Mouse (Mus musculus) kidney, embryonic 16.5 days (tissue): ENCODE data around the gene Gm45808. TPM values are rescaled to one million over a fixed set of nuclear protein-coding genes. Genes with fewer than 3 reads are reported as not detected.
"Not testable (repeated sequence)": the region's sequence is repeated elsewhere in the genome, so short reads cannot be mapped to it uniquely, and the experiment has no call there.

Experiments used
- ATAC-seq: fragments of 200-750 bp; cut with Nextera tagmentation; 2 replicates; pipeline ENCODE4 v1.8.0; 2017; ENCODE audit warnings: moderate TSS enrichment; ENCODE audit not compliant: low FRiP score, low TSS enrichment
- H3K27ac ChIP-seq: fragments of 300-500 bp; sonication (generic); 2 replicates; pipeline ENCODE4 v1.5.1; 2014; ENCODE audit warnings: low read length
- H3K27me3 ChIP-seq: fragments of 300-500 bp; sonication (generic); 2 replicates; pipeline ENCODE4 v1.6.1; 2014; ENCODE audit warnings: low read length, control low read depth, mixed read lengths; ENCODE audit not compliant: insufficient read depth
- H3K36me3 ChIP-seq: fragments of 300-500 bp; sonication (generic); 2 replicates; pipeline ENCODE4 v1.6.1; 2014; ENCODE audit warnings: low read length, control low read depth, mixed read lengths; ENCODE audit not compliant: insufficient read depth
- H3K4me1 ChIP-seq: fragments of 300-500 bp; sonication (generic); 2 replicates; pipeline ENCODE4 v1.6.1; 2014; ENCODE audit warnings: low read length, control low read depth, mixed read lengths; ENCODE audit not compliant: insufficient read depth
- H3K4me2 ChIP-seq: fragments of 300-500 bp; sonication (generic); replicated peaks from 2 replicates; pipeline ENCODE4 v1.6.1; 2014; ENCODE audit warnings: low read depth, low read length
- H3K4me3 ChIP-seq: fragments of 300-500 bp; sonication (generic); 2 replicates; pipeline ENCODE4 v1.5.1; 2014; ENCODE audit warnings: mild to moderate bottlenecking, low read length
- H3K9ac ChIP-seq: fragments of 300-500 bp; sonication (generic); replicated peaks from 2 replicates; pipeline ENCODE4 v1.6.1; 2014; ENCODE audit warnings: low read length
- H3K9me3 ChIP-seq: fragments of 300-500 bp; sonication (generic); 2 replicates; pipeline ENCODE4 v1.6.1; 2016; ENCODE audit warnings: low read length, control low read depth
- WGBS: fragments of 180-500 bp; shearing (Covaris S2); extraction: QIAGEN DNeasy Blood & Tissue Kit; methylation state at CpG from one replicate; pipeline ENCODE4 v1.1.7; 2014; 5-methylcytosine and 5-hydroxymethylcytosine counted together
- polyA plus RNA-seq: library from polyadenylated mRNA; unstranded; fragments of >200 nt; fragmentation: Nextera tagmentation; extraction: Ambion mirVana; gene quantifications from 2 replicates; pipeline ENCODE4 v1.2.1, GENCODE M21; 2015

The Gm45808 gene
- polyA plus RNA-seq, 1 experiment from 2014 or later, result not detected

DNA sequence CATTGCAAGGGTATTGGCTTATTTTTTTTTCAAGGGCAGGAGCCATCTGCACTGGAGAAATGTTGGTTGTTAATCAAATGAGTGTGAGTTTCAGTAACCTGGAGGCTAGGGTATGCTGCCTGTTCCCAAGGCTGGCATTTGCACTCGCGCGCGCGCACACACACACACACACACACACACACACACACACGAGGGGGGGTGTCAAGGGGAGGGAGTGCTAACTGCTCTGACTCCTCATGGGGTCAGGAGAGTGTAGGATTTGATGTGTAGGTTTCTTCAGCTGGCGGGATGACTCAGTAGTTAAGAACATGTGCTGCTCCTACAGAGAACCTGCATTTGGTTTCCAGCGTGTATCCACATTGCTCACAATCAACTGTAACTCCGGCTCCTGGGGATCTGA is 4.2 kb upstream of the Gm45808 start:
- Histone ChIP-seq H3K9me3 (no peaks in the 10 kb centered on the region), H3K27me3 (no peaks in the 10 kb centered on the region), H3K4me2 (peak overlapping the region; percentile 36; the same call in 1 of the 2 replicates), H3K27ac (peak overlapping the region; percentile 44; the same call in 1 of the 2 replicates), H3K9ac (peak overlapping the region; percentile 40), H3K4me3 (no peak overlapping the region), H3K4me1 (peaks cover 26% of the 10 kb centered on the region), H3K36me3 (peaks cover 34% of the 10 kb centered on the region)
- WGBS, result 25% methylated on average over 9 of the region's 9 CpGs
- ATAC-seq, result 0 out of 2 replicates have a peak, but pooled peaks have one; percentile 10

DNA sequence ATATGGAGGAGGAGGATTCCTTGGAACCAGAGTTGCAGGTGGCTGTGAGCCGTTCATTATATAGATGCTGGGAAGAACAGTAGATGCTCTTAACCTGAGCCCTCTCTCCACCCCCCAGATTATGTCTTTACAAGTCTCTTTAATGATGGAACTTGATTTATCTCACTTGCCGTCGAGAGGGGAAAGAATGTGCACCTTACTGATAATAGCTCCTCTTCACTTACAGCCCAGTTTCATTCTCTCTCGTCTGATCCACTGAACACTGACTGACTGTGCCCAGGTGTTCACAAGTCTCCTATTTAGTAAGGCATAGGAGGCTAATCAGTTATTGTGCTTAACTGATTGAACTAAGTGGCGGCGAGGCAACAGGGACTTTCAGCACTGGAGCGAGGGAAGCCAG is 3.0 kb upstream of the Gm45808 start:
- no peak overlapping the region for H3K9ac ChIP-seq
- 52% methylated on average over 7 of the region's 7 CpGs for WGBS
- peaks cover 26% of the 10 kb centered on the region for H3K4me1 ChIP-seq
- peaks cover 24% of the 10 kb centered on the region for H3K36me3 ChIP-seq
- H3K9me3 ChIP-seq, result no peaks in the 10 kb centered on the region
- no peak overlapping the region for H3K4me3 ChIP-seq
- H3K27me3 ChIP-seq, result no peaks in the 10 kb centered on the region
- ATAC-seq, result no peak
- H3K27ac ChIP-seq, result no peak overlapping the region
- H3K4me2 ChIP-seq, result no peak overlapping the region

DNA sequence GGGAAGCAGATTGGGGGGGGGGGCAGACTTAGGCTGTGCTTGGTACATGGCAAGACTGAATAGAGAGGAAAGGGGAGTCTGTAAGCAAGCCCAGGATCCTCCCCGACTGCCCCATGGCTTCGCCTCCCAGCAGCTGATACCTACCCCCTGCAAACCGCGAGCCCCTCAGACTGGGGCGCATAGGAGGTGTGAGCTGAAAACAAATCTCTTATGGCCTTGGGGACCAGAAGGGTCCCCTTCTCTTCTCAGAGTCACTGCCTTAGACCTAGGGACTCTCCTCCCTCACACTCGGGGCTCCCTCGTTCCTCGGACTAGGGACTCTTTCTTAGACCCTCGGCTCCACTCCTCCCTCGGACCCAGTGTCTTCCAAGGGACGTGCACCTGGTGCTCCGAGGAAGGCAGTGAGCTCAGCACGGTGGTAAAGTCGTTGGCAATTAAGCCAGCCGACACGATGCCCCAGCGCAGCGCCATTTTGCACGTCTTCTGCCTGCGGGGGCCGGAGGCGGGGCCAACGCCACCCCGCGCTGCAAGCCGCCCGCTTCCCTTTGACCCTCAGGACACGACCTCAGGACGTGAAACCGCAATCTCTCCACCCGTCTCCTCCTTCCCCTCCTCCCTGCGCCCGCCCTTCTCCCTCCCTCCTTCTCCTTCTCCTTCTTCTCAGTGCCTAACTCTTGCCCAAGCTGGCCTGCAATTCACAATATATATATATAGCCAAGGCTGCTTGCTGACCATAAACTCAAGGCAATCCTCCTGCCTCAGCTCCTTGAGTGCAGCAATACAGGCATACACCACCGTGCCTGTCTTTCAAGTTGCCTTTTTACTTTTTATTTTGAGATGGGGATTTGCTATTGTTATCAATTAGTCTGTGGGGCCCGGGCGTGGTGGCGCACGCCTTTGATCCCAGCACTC is 1.9 kb upstream of the Gm45808 start, which contains the start of gene Dhdh:
Gene Dhdh, minus strand, starts transcription at position 513 of the 912 bp plus-strand sequence.
- H3K9me3 ChIP-seq, result no peaks in the 10 kb centered on the region
- peak within 1 kb of the TSS; percentile 53 for H3K4me3 ChIP-seq
- H3K36me3 ChIP-seq, result peaks cover 14% of the 10 kb centered on the region
- peak within 1 kb of the TSS; percentile 73 for H3K27ac ChIP-seq
- peak; percentile 49 for ATAC-seq
- H3K4me2 ChIP-seq, result peak within 1 kb of the TSS; percentile 67
- peaks cover 26% of the 10 kb centered on the region for H3K4me1 ChIP-seq
- no peaks in the 10 kb centered on the region for H3K27me3 ChIP-seq
- WGBS, result 10% methylated on average over 38 of the region's 38 CpGs
- H3K9ac ChIP-seq, result peak within 1 kb of the TSS; percentile 74

DNA sequence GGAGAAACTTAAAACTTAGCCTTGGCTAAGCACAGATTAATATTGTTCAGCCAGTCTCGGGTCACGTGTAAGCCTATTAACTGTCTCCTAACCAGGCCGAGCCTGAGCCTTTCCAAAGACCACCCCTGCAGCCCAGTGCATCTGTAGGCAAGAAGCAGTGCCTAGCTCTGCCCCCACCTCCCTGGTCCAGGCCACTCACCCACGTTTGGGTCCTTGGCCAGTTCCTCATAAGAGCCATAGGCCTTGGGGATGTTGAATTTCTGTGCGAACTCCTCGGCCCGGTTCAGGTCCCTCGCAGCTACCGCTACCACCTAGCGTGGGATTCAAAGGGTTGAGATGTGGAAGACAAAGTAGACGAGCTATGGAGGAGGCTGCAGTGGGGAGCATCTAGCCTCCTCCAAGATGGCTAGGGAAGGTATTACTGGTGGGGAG is 1.3 kb upstream of the Gm45808 start:
- Histone ChIP-seq H3K27me3 (no peaks in the 10 kb centered on the region), H3K4me3 (peak overlapping the region; percentile 53), H3K9me3 (no peaks in the 10 kb centered on the region), H3K4me2 (peak overlapping the region; percentile 67), H3K4me1 (peaks cover 26% of the 10 kb centered on the region), H3K27ac (no peak overlapping the region), H3K9ac (peak overlapping the region; percentile 74), H3K36me3 (peaks cover 7% of the 10 kb centered on the region; the same call in 1 of the 2 replicates)
- 38% methylated on average over 11 of the region's 11 CpGs for WGBS
- peak; percentile 28; the same call in 1 of the 2 replicates for ATAC-seq

DNA sequence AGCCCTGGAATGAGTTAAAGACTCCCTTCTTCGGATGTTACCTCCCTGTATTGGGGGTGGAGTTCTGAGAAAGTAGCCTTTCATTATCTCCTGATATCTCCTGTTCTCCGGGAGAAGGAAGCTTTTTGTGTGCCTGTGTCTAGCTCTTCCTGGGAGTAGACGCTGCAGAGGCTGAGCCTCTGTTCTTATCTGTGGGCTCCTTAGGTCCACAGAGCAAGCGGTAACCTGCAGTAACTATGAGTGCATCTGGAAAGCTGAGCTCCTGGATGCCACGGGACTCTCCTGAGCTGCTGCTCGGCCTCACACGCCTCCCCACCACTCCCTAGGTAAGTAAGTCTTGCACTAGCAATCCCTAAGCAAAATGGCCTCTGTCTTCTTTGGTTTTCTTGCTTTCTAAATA is 453 bp downstream of the Gm45808 start:
- no peaks in the 10 kb centered on the region for H3K27me3 ChIP-seq
- peaks cover 21% of the 10 kb centered on the region for H3K4me1 ChIP-seq
- H3K9me3 ChIP-seq, result no peaks in the 10 kb centered on the region
- H3K27ac ChIP-seq, result no peak overlapping the region
- 65% methylated on average over 7 of the region's 7 CpGs for WGBS
- no peak overlapping the region for H3K4me2 ChIP-seq
- ATAC-seq, result no peak
- no peak overlapping the region for H3K4me3 ChIP-seq
- H3K36me3 ChIP-seq, result no peaks in the 10 kb centered on the region
- no peak overlapping the region for H3K9ac ChIP-seq

DNA sequence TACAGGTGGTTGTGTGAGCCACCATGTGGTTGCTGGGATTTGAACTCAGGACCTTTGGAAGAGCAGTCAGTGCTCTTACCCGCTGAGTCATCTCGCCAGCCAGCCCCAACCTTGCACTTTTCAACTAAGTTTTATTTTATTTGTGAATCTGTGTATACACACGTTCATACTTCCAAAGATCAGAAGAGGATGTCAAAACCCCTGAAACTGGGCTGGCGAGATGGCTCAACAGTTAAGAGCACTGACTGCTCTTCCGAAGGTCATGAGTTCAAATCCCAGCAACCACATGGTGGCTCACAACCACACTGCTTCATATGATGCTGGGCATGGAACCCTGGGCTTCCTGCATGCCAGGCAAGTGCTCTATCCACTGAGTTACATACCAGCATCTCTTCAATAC is 1.6 kb downstream of the Gm45808 start:
- WGBS, result 91% methylated on average over 5 of the region's 5 CpGs
- not testable (repeated sequence) for H3K4me3 ChIP-seq, H3K36me3 ChIP-seq, H3K27me3 ChIP-seq, H3K4me2 ChIP-seq, ATAC-seq, H3K27ac ChIP-seq, H3K9ac ChIP-seq, H3K9me3 ChIP-seq
- H3K4me1 ChIP-seq, result peaks cover 12% of the 10 kb centered on the region

DNA sequence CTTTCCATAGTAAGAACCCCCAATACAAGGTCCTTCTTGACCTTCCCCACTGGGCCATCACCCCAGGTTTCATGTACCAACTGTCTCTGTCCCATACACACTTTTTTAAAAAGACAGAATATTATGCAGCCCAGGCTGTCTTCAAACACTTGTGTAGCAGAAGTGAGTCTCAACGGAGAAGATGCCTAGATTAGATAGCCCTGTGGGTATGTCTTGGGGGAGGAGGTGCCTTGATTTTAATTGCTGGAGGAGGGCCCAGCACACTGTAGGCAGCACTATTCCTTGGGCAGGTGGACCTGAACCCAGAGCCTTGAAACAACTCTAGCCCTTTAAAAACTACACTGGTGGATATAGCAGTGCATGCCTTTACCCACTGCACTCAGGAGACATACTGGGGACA is 4.4 kb downstream of the Gm45808 start:
- WGBS, result 86% methylated on average over 1 of the region's 1 CpGs
- H3K9ac ChIP-seq, result no peak overlapping the region

DNA sequence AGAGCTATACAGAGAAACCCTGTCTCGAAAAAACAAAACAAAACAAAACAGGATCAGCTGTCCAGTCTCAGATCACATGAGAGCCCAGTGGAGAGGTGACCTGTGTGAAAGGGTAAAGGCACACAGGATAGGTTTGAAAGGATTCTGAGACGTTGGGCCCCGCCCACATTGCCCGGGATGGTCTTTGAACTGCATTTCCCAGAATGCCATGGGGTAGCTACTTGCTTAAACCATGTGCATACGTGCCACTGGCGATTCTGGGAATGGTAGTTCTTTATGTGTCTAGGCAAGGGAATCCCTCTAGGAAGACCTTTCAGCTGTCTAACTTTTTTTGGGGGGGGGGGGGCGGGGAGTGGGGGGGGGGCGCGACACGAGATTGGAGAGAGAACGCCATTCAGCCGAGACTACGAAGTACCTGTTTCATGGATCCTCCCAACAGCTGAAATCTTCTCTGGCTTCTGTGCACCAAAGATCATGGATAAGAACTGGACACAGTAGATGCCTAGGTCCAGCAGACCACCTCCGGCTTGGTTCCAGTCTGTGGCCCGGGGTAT is 5.2 kb downstream of the Gm45808 start, which contains the start of gene Tulp2:
Gene Tulp2, plus strand, starts transcription at position 504 of the 554 bp plus-strand sequence.
- WGBS, result 51% methylated on average over 15 of the region's 15 CpGs
- ATAC-seq, result peak; percentile 83
- Histone ChIP-seq H3K4me3 (no peak within 1 kb of the TSS), H3K27me3 (no peaks in the 10 kb centered on the region), H3K4me2 (no peak within 1 kb of the TSS), H3K9me3 (no peaks in the 10 kb centered on the region), H3K27ac (no peak within 1 kb of the TSS), H3K4me1 (no peaks in the 10 kb centered on the region), H3K36me3 (no peaks in the 10 kb centered on the region), H3K9ac (no peak within 1 kb of the TSS)

More for the DNA sequence above, 4.4 kb downstream of the Gm45808 start:
- ATAC-seq, result no peak
- Histone ChIP-seq H3K27ac (no peak overlapping the region), H3K4me1 (no peaks in the 10 kb centered on the region), H3K4me2 (no peak overlapping the region), H3K36me3 (no peaks in the 10 kb centered on the region), H3K9me3 (no peaks in the 10 kb centered on the region), H3K4me3 (no peak overlapping the region), H3K27me3 (no peaks in the 10 kb centered on the region)

DNA sequence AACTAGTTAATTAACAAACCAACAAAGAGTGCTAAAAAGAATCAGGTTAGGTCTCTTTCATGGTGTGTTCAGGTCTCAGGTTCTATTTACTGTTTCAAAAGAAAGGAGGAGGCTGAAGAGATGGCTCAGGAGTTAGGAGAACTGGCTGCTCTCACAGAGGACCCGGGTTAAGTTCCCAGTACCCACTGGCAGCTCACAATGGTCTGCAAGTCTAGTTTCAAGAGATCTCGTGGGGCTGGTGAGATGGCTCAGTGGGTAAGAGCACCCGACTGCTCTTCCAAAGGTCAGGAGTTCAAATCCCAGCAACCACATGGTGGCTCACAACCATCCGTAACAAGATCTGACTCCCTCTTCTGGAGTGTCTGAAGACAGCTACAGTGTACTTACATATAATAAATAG is 6.3 kb downstream of the Gm45808 start:
- not testable (repeated sequence) for H3K9me3 ChIP-seq, H3K27me3 ChIP-seq, ATAC-seq, H3K4me2 ChIP-seq, H3K4me3 ChIP-seq, H3K27ac ChIP-seq, H3K9ac ChIP-seq, H3K36me3 ChIP-seq, H3K4me1 ChIP-seq
- WGBS, result 67% methylated on average over 3 of the region's 4 CpGs

DNA sequence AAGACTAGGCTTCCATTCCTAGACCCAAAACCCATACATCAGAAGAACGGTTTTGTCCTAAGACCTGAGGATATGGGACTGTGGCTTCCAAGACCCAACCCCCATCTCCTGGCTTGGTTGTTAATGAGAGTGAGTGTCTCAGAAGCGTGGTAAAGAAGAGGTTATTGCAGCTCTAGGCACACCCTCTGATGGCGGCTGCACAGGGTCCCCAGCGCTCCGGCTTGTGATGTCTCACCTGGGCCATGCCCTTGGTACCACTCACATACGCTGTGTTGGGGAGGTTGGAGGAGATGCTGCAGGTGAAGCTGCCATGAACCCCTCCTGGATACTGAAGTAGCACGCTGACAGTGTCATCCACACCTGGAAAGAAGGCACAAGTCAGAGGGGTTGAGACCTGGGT is 7.8 kb downstream of the Gm45808 start:
- H3K27me3 ChIP-seq, result no peaks in the 10 kb centered on the region
- no peaks in the 10 kb centered on the region for H3K36me3 ChIP-seq
- no peak overlapping the region for H3K9ac ChIP-seq
- H3K4me3 ChIP-seq, result no peak overlapping the region
- H3K4me2 ChIP-seq, result no peak overlapping the region
- no peaks in the 10 kb centered on the region for H3K9me3 ChIP-seq
- H3K27ac ChIP-seq, result no peak overlapping the region
- WGBS, result 93% methylated on average over 7 of the region's 7 CpGs
- peaks cover 3% of the 10 kb centered on the region; the same call in 1 of the 2 replicates for H3K4me1 ChIP-seq
- no peak for ATAC-seq
